Mouse (Mus musculus) megakaryocyte, embryonic 14.5 days (primary cell): ENCODE measurements around the gene Prdm4. TPM values are rescaled to one million over a fixed set of nuclear protein-coding genes. Genes with fewer than 3 reads are reported as not detected.

Experiments
- H3K27me3 ChIP-seq: replicated peaks from 2 replicates; pipeline ENCODE3; 2012; ENCODE audit warnings: inconsistent platforms
- H3K36me3 ChIP-seq: replicated peaks from 2 replicates; pipeline ENCODE3; 2012; ENCODE audit warnings: low read length, inconsistent platforms, mixed read lengths
- H3K4me1 ChIP-seq: 2 replicates; pipeline ENCODE4 v1.6.1; 2012; ENCODE audit warnings: inconsistent platforms
- H3K4me3 ChIP-seq: replicated peaks from 2 replicates; pipeline ENCODE3; 2012; ENCODE audit warnings: moderate library complexity, mild to moderate bottlenecking, inconsistent platforms
- H3K9me3 ChIP-seq: 2 replicates; pipeline ENCODE4 v1.6.1; 2012; ENCODE audit warnings: inconsistent platforms
- FLI1 ChIP-seq: IDR thresholded peaks from 2 replicates; pipeline ENCODE4 v1.6.1; 2012; ENCODE audit warnings: low read length, inconsistent platforms, mixed read lengths
- GATA1 ChIP-seq: IDR thresholded peaks from 3 replicates; pipeline ENCODE4 v1.6.1; 2012; ENCODE audit warnings: mixed read lengths, low read length, inconsistent platforms, borderline replicate concordance
- polyA plus RNA-seq: library from polyadenylated mRNA; stranded (reverse); fragments of >175 nt; gene quantifications from 2 replicates; pipeline ENCODE4 v1.2.3, GENCODE M21; 2012; ENCODE audit warnings: low replicate concordance; ENCODE audit not compliant: insufficient read depth

Gene Prdm4
- polyA plus RNA-seq, 1 experiment: 2.2 TPM

DNA sequence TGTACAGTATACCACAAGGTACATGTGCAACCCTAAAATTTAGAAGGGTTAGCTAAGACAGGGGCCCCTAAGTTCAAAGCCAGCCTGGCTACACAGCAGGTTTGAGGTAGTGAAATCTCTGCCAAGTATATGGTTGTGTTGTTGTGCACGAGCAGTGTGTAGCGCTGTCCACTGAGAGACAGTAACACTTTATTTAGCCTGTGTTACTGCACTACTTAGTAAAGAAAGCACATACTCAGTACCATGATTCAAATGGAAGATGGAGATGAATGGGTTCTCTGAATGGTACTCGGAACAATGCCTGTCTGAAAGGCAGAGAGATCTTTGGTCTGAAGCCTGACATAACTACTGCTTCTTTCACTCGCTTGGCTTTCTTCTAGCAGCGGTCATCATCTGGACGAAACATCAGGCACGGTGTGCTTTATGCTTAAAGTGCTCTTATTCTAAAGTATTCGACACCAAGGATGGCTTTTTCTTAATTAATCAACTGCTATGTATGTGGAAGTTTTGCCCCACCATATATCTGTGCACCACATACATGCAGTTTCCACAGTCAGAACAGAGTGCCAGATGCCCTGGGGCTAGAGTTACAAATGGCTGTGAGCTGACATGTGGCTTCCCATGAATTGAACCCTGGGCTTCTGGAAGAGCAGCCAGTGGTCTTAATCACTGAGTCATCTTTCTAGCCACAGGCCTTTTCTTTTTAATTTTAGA, 31.7 kb upstream of the Prdm4 start:
- Histone ChIP-seq H3K4me3 (no peak overlapping the region), H3K36me3 (peaks cover 99% of the 10 kb centered on the region), H3K27me3 (no peaks in the 10 kb centered on the region), H3K4me1 (peaks cover 4% of the 10 kb centered on the region), H3K9me3 (no peaks in the 10 kb centered on the region)
- TF ChIP-seq GATA1: no peak
- TF ChIP-seq FLI1: no peak

DNA sequence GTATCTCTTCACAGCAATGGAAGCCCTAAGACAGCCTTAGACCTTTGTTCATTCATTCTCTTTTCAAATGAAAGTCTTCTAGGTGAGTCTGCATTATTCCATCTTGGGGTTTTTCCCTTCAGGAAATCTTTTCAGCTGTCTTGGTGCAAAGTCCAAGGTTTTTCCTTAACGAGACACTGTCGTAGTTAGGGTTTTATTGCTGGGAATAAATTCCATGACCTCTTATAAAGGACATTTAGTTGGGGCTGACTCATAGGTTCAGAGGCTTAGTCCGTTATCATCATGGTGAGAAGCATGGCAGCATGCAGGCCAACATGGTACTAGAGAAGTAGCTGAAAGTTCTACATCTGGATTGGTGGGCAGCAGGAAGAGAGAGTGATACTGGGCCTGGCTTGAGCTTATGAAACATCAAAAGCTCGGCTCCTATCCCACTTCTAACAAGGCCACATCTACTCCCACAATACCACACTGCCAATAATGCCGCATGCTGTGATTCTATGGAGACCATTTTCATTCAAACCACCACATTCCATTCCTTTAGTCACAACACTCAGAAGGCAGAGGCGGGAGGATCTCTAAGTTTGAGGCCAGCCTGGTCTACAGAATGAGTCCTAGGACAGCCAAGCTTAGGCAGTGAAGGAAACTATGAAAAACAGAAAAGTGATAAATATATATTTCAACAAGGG, 19.5 kb upstream of the Prdm4 start:
- TF ChIP-seq FLI1 (no peak), GATA1 (no peak)
- no peaks in the 10 kb centered on the region for H3K4me1 ChIP-seq
- H3K4me3 ChIP-seq: no peak overlapping the region
- H3K27me3 ChIP-seq: peaks cover 3% of the 10 kb centered on the region
- H3K36me3 ChIP-seq: peaks cover 61% of the 10 kb centered on the region
- peaks cover 19% of the 10 kb centered on the region for H3K9me3 ChIP-seq

DNA sequence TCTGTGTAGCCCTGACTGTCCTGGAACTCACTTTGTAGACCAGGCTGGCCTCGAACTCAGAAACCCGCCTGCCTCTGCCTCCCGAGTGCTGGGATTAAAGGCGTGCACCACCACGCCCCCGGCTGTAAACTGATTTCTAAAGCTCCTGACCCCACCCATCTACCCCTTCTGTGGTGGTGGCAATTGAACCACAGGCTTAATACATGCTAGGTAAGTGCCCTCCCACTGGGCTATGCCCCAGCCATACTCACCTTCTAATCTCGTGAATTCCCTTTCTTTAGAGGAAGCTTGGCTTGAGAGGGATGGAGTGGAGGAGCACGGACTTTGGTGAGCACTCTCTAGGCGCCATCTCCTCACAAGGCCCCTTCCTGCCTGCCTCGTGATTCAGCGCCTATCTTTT, 13.0 kb upstream of the Prdm4 start:
- TF ChIP-seq FLI1 (no peak), GATA1 (no peak)
- peaks cover 33% of the 10 kb centered on the region for H3K27me3 ChIP-seq
- no peaks in the 10 kb centered on the region for H3K9me3 ChIP-seq
- no peaks in the 10 kb centered on the region for H3K36me3 ChIP-seq
- no peak overlapping the region for H3K4me3 ChIP-seq
- H3K4me1 ChIP-seq: peaks cover 22% of the 10 kb centered on the region

DNA sequence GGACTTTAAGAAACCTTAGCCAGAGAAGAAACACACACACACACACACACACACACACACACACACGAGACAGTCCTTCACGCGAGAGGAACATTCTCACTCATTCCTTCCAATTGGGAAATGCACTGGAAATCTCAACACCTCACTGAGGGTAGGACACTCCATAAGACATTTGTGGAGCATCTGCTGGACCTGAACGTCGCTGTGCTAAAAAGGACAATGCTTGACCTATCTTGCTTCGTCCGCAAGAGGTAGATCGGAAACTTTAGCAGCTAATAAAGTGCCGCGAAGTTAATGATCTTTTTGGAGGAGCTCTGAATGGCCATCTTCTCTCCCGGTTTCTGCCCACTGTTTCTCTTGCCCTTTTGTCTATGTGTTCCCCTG, 12.3 kb upstream of the Prdm4 start:
- Histone ChIP-seq H3K4me3 (peak overlapping the region; percentile 50), H3K9me3 (no peaks in the 10 kb centered on the region), H3K4me1 (peaks cover 22% of the 10 kb centered on the region), H3K27me3 (peaks cover 33% of the 10 kb centered on the region), H3K36me3 (no peaks in the 10 kb centered on the region)
- TF ChIP-seq FLI1 (no peak), GATA1 (no peak)

DNA sequence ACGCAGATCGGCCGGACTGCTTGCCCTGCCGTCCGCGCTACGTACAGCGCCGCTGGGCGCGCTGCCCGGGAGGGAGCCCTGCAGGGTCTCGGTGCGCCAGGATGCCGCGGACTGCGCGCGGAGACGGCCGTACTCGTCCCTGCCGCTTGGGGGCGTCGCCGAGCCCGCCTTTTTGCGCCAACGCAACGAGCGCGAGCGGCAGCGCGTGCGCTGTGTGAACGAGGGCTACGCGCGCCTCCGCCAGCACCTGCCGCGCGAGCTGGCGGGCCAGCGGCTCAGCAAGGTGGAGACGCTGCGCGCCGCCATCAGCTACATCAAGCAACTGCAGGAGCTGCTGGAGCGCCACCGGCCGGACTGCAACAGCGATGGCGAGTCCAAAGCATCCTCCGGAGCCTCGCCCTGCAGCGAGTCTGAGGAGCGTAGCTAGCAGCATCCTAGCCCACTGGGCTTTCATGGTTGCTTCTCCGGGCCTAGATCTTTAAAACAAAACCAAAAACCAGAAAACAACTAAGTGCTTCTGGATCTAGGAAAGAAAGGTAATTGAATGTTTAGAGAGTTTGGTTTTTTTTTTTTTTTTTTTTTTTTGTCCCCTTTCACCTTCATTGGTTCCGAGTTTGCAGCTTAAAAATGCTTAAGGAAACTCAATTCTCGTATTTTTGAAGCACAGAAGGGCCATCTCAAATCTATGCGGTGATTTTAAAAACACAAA, 11.7 kb upstream of the Prdm4 start:
- H3K36me3 ChIP-seq: no peaks in the 10 kb centered on the region
- H3K4me1 ChIP-seq: peaks cover 22% of the 10 kb centered on the region
- no peaks in the 10 kb centered on the region for H3K9me3 ChIP-seq
- peak overlapping the region; percentile 93 for H3K4me3 ChIP-seq
- TF ChIP-seq FLI1: no peak
- no peak for TF ChIP-seq GATA1
- H3K27me3 ChIP-seq: peaks cover 36% of the 10 kb centered on the region

DNA sequence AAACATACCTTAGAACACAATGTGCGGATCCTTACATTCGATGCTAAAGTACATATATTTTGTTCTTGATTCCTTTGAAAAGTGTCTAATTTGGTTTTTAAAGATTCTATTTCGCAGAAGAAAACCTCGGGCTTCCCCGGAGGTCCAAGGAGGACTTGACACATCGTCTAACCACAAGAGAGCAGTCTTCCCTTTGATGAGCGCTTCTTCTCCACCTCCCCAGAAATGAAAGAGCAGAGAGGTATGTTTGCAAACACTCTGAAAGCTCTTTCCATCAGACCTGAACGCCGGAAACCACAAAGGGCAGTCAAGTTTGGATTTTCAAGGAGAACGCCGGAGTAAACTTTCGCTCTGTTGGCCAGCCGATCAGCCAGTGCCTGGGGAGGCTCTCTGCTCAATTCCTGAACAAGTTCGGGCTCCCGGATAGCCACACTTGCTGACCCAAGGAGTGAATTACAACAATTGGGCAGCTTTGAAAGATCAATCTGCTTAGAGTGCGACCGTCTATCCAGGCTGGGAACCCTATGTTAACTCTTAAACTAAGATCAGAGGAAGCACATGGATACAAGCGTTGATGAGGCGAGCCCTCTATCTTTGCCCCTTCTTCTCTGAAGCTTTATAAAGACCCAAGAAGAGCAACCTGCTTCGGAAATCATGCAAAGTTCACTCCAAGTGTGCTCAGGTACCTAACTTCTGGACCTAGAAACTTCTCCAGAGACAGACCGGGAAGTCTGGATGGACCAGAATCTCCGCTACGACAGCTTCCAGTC, 10.9 kb upstream of the Prdm4 start, which contains the start of gene Ascl4:
TSS of gene Ascl4 (plus strand) at position 6 of the 770 bp plus-strand sequence.
- Histone ChIP-seq H3K27me3 (peaks cover 35% of the 10 kb centered on the region), H3K4me1 (peaks cover 22% of the 10 kb centered on the region), H3K9me3 (no peaks in the 10 kb centered on the region; the same call in 1 of the 2 replicates), H3K4me3 (peak within 1 kb of the TSS; percentile 93), H3K36me3 (no peaks in the 10 kb centered on the region)
- TF ChIP-seq GATA1: no peak

DNA sequence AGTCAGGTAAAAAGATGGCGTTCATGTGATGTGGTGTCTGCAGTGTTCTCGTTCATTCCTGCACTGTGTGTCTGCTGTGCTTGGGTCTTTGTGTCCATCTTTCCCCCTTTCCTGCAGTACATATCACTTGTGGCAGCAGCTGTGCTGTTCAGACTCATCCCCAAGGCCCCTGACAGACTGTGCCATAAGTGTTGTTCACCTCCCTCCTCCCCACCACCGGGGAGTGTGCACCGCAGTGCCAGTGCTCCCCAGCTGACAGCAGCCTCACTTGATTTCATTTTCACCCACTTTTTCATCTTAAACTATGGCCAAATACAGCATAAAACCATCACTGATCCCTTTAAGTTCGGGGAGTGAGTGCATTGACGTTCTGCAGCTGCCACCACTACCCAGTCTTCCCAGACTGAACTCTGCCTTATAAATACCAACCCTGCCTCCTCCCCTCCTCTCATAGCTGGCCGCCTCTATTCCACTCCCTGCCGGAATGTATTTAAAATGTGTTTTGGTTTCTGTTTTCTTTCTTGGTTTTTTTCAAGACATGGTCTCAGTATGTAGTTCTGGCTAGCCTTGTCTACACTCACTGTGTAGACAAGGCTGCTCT, 37.0 kb downstream of the Prdm4 start:
- Histone ChIP-seq H3K36me3 (peaks cover 98% of the 10 kb centered on the region), H3K9me3 (no peaks in the 10 kb centered on the region), H3K27me3 (no peaks in the 10 kb centered on the region), H3K4me1 (no peaks in the 10 kb centered on the region), H3K4me3 (no peak overlapping the region)
- TF ChIP-seq FLI1 (no peak), GATA1 (no peak)

DNA sequence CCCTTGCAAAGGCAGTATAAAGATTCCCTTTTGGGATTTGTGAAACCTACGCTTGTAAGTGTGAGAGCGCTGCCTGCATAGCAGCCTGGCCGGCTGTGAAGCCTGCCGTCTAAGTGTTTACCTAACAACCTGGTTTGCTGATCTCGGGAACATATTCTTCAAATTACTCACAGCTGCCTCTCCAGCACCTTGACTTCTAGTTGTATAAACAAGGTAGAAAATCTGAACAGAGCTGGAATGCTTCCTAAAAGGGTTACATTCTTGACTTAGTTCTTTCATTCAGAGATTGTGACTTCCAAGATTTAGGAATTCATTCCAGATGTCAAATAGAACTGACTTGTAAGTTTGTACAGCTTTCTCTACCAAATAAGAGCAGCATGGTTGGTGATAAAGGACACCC, 41.1 kb downstream of the Prdm4 start:
- H3K36me3 ChIP-seq: peaks cover 71% of the 10 kb centered on the region

More for the DNA sequence above, 41.1 kb downstream of the Prdm4 start:
- TF ChIP-seq GATA1 (no peak), FLI1 (no peak)
- H3K27me3 ChIP-seq: no peaks in the 10 kb centered on the region
- H3K4me1 ChIP-seq: peaks cover 16% of the 10 kb centered on the region
- no peaks in the 10 kb centered on the region for H3K9me3 ChIP-seq
- no peak overlapping the region for H3K4me3 ChIP-seq
